Mouse (Mus musculus) brain, embryonic 14.5 days (tissue): ENCODE measurements around the gene Anxa11.
"Not testable (repeated sequence)": the region's sequence is repeated elsewhere in the genome, so short reads cannot be mapped to it uniquely, and the experiment has no call there.

Source experiments
- CTCF ChIP-seq: fragments of 200-500 bp; IDR thresholded peaks from 2 replicates; pipeline ENCODE4 v1.5.1; 2012; ENCODE audit warnings: inconsistent platforms, mild to moderate bottlenecking, moderate library complexity, borderline replicate concordance; ENCODE audit not compliant: insufficient read depth, insufficient read length; ENCODE audit errors: extremely low read depth
- POLR2A ChIP-seq: fragments of 200-500 bp; IDR thresholded peaks from 2 replicates; pipeline ENCODE4 v1.6.1; 2012; ENCODE audit warnings: mild to moderate bottlenecking, inconsistent platforms, borderline replicate concordance; ENCODE audit not compliant: poor library complexity, insufficient read depth, insufficient read length, severe bottlenecking; ENCODE audit errors: extremely low read depth

DNA sequence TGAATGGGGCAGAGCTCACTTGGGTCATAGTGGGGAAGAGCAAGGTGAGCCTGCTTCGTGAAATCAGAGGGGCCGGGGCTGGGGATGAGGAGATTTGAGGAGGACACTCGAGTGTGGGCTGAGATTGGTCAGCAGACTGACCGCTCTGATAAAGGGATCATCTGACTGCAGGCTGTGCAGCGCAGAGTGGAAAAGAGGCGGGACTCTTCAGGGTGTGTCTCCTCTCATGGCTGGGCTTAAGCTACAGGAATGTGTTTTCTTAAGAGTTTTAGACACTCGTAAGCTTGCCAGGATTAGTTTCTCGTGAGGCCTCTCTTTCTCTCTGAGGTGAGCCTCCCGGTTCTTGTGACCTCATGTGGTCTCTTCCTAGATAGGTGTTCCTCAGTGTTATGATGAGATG lies 39.8 kb downstream of the Anxa11 start:
- not testable (repeated sequence) for TF ChIP-seq POLR2A, CTCF
